Mouse (Mus musculus): Measurements from ENCODE around the gene 1700010B08Rik. TPM values are rescaled to one million over a fixed set of nuclear protein-coding genes. Genes with fewer than 3 reads are reported as not detected.

Gene 1700010B08Rik
- total and polyA plus RNA-seq, 3 experiments, result 0.29 TPM; not detected in 2

- Histone ChIP-seq H3K36me3 (ENCODE audit: control insufficient read depth, insufficient read depth, low read length) (no peaks in the 10 kb centered on the region), H3K27ac (no peak overlapping the region), H3K4me3 (no peak overlapping the region), H3K27me3 (ENCODE audit: control insufficient read depth, insufficient read depth, low read length) (no peaks in the 10 kb centered on the region), H3K79me2 (replicated peaks; ENCODE audit: control insufficient read depth, insufficient read depth, low read length) (peaks cover 5% of the 10 kb centered on the region), H3K4me1 (ENCODE audit: control insufficient read depth, insufficient read depth, low read length) (peaks cover 3% of the 10 kb centered on the region; the same call in 1 of the 2 replicates), H3K9ac (ENCODE audit: low read depth, low read length) (no peak overlapping the region)
- intact Hi-C loops (cut with DNase I), result no loop called here
- DNase-seq, result no peak
- TF ChIP-seq EP300 (IDR thresholded peaks at IDR 0.05; ENCODE audit: insufficient read depth, low read depth, low read length), result no peak
- no peak for TF ChIP-seq POLR2A (IDR thresholded peaks at IDR 0.05; ENCODE audit: insufficient read depth, low read depth, low read length)
- no peak for TF ChIP-seq CTCF (IDR thresholded peaks at IDR 0.05)
- 72% methylated on average over 10 of the region's 10 CpGs for WGBS
Measured at GRCm38 (mm10) chr2:173682773-173683172, 36.4 kb upstream of the 1700010B08Rik start.

- H3K27ac ChIP-seq, result no peak overlapping the region
- no peaks in the 10 kb centered on the region for H3K27me3 ChIP-seq (ENCODE audit: control insufficient read depth, insufficient read depth, low read length)
- TF ChIP-seq POLR2A (IDR thresholded peaks at IDR 0.05; ENCODE audit: insufficient read depth, low read depth, low read length), result no peak
- no peak for TF ChIP-seq CTCF (IDR thresholded peaks at IDR 0.05)
- TF ChIP-seq EP300 (IDR thresholded peaks at IDR 0.05; ENCODE audit: insufficient read depth, low read depth, low read length), result no peak
- 86% methylated on average over 3 of the region's 3 CpGs for WGBS
- no peak overlapping the region for H3K9ac ChIP-seq (ENCODE audit: low read depth, low read length)
- intact Hi-C loops (cut with DNase I), result no loop called here
- H3K36me3 ChIP-seq (ENCODE audit: control insufficient read depth, insufficient read depth, low read length), result no peaks in the 10 kb centered on the region; the same call in 1 of the 2 replicates
- no peak overlapping the region for H3K4me3 ChIP-seq
- H3K79me2 ChIP-seq (replicated peaks; ENCODE audit: control insufficient read depth, insufficient read depth, low read length), result peaks cover 5% of the 10 kb centered on the region
- no peak for DNase-seq
- H3K4me1 ChIP-seq (ENCODE audit: control insufficient read depth, insufficient read depth, low read length), result peaks cover 2% of the 10 kb centered on the region; the same call in 1 of the 2 replicates
Measured at GRCm38 (mm10) chr2:173685781-173686361, 33.3 kb upstream of the 1700010B08Rik start.

- H3K36me3 ChIP-seq (ENCODE audit: control insufficient read depth, insufficient read depth, low read length), result no peaks in the 10 kb centered on the region; the same call in 1 of the 2 replicates
Measured at GRCm38 (mm10) chr2:173687363-173687762, 31.9 kb upstream of the 1700010B08Rik start.

GRCm38 (mm10) chr2:173689835-173690234 is 29.4 kb upstream of the 1700010B08Rik start:
- Histone ChIP-seq H3K27me3 (ENCODE audit: control insufficient read depth, insufficient read depth, low read length) (no peaks in the 10 kb centered on the region), H3K4me3 (no peak overlapping the region), H3K79me2 (replicated peaks; ENCODE audit: control insufficient read depth, insufficient read depth, low read length) (peaks cover 3% of the 10 kb centered on the region; the same call in 1 of the 2 replicates), H3K27ac (no peak overlapping the region), H3K9ac (ENCODE audit: low read depth, low read length) (no peak overlapping the region), H3K36me3 (ENCODE audit: control insufficient read depth, insufficient read depth, low read length) (no peaks in the 10 kb centered on the region; the same call in 1 of the 2 replicates), H3K4me1 (ENCODE audit: control insufficient read depth, insufficient read depth, low read length) (peaks cover 2% of the 10 kb centered on the region; the same call in 1 of the 2 replicates)
- intact Hi-C loops (cut with DNase I), result no loop called here
- TF ChIP-seq POLR2A (IDR thresholded peaks at IDR 0.05; ENCODE audit: insufficient read depth, low read depth, low read length) (no peak), EP300 (IDR thresholded peaks at IDR 0.05; ENCODE audit: insufficient read depth, low read depth, low read length) (no peak), CTCF (IDR thresholded peaks at IDR 0.05) (no peak)
- DNase-seq, result no peak

More at GRCm38 (mm10) chr2:173687363-173687762, 31.9 kb upstream of the 1700010B08Rik start:
- intact Hi-C loops (cut with DNase I), result no loop called here
- TF ChIP-seq EP300 (IDR thresholded peaks at IDR 0.05; ENCODE audit: insufficient read depth, low read depth, low read length), result no peak
- no peak for TF ChIP-seq CTCF (IDR thresholded peaks at IDR 0.05)
- TF ChIP-seq POLR2A (IDR thresholded peaks at IDR 0.05; ENCODE audit: insufficient read depth, low read depth, low read length), result no peak
- H3K79me2 ChIP-seq (replicated peaks; ENCODE audit: control insufficient read depth, insufficient read depth, low read length), result peaks cover 6% of the 10 kb centered on the region
- no peaks in the 10 kb centered on the region for H3K27me3 ChIP-seq (ENCODE audit: control insufficient read depth, insufficient read depth, low read length)
- no peak overlapping the region for H3K4me3 ChIP-seq
- peaks cover 2% of the 10 kb centered on the region; the same call in 1 of the 2 replicates for H3K4me1 ChIP-seq (ENCODE audit: control insufficient read depth, insufficient read depth, low read length)
- H3K9ac ChIP-seq (ENCODE audit: low read depth, low read length), result no peak overlapping the region
- no peak overlapping the region for H3K27ac ChIP-seq
- 90% methylated on average over 5 of the region's 5 CpGs for WGBS
- no peak for DNase-seq

- peaks cover 1% of the 10 kb centered on the region; the same call in 1 of the 2 replicates for H3K79me2 ChIP-seq (replicated peaks; ENCODE audit: control insufficient read depth, insufficient read depth, low read length)
- DNase-seq, result no peak
- no peak overlapping the region for H3K9ac ChIP-seq (ENCODE audit: low read depth, low read length)
- no peak overlapping the region for H3K27ac ChIP-seq
- H3K4me3 ChIP-seq, result no peak overlapping the region
- H3K27me3 ChIP-seq (ENCODE audit: control insufficient read depth, insufficient read depth, low read length), result no peaks in the 10 kb centered on the region
- TF ChIP-seq POLR2A (IDR thresholded peaks at IDR 0.05; ENCODE audit: insufficient read depth, low read depth, low read length) (no peak), CTCF (IDR thresholded peaks at IDR 0.05) (no peak), EP300 (IDR thresholded peaks at IDR 0.05; ENCODE audit: insufficient read depth, low read depth, low read length) (no peak)
- H3K36me3 ChIP-seq (ENCODE audit: control insufficient read depth, insufficient read depth, low read length), result no peaks in the 10 kb centered on the region; the same call in 1 of the 2 replicates
- H3K4me1 ChIP-seq (ENCODE audit: control insufficient read depth, insufficient read depth, low read length), result no peaks in the 10 kb centered on the region
- intact Hi-C loops (cut with DNase I), result no loop called here
- 90% methylated on average over 6 of the region's 6 CpGs for WGBS
Measured at GRCm38 (mm10) chr2:173691748-173692147, 27.5 kb upstream of the 1700010B08Rik start.

GRCm38 (mm10) chr2:173692693-173693092 is 26.5 kb upstream of the 1700010B08Rik start:
- H3K27ac ChIP-seq, result no peak overlapping the region
- TF ChIP-seq POLR2A (IDR thresholded peaks at IDR 0.05; ENCODE audit: insufficient read depth, low read depth, low read length) (no peak), EP300 (IDR thresholded peaks at IDR 0.05; ENCODE audit: insufficient read depth, low read depth, low read length) (0 out of 2 replicates have a peak, but pooled peaks have one; percentile 40), CTCF (IDR thresholded peaks at IDR 0.05) (no peak)
- no peak overlapping the region for H3K4me3 ChIP-seq
- H3K9ac ChIP-seq (ENCODE audit: low read depth, low read length), result no peak overlapping the region
- H3K36me3 ChIP-seq (ENCODE audit: control insufficient read depth, insufficient read depth, low read length), result no peaks in the 10 kb centered on the region; the same call in 1 of the 2 replicates
- no peaks in the 10 kb centered on the region for H3K4me1 ChIP-seq (ENCODE audit: control insufficient read depth, insufficient read depth, low read length)
- no peak for DNase-seq
- H3K79me2 ChIP-seq (replicated peaks; ENCODE audit: control insufficient read depth, insufficient read depth, low read length), result peaks cover 1% of the 10 kb centered on the region; the same call in 1 of the 2 replicates
- intact Hi-C loops (cut with DNase I), result no loop called here
- 35% methylated on average over 2 of the region's 2 CpGs for WGBS
- H3K27me3 ChIP-seq (ENCODE audit: control insufficient read depth, insufficient read depth, low read length), result no peaks in the 10 kb centered on the region

Data from heart, adult 2 months (tissue).